Mouse (Mus musculus) hindbrain, embryonic 12.5 days (tissue): ENCODE data around the gene Irf4. TPM values are rescaled to one million over a fixed set of nuclear protein-coding genes. Genes with fewer than 3 reads are reported as not detected.

Experiments used
- ATAC-seq: fragments of 200-750 bp; cut with Nextera tagmentation; 2 replicates; pipeline ENCODE4 v1.8.0; 2017; ENCODE audit warnings: moderate TSS enrichment; ENCODE audit not compliant: low FRiP score
- H3K27ac ChIP-seq: fragments of 300-500 bp; sonication (generic); 2 replicates; pipeline ENCODE4 v1.5.1; 2016; ENCODE audit warnings: mild to moderate bottlenecking
- H3K27me3 ChIP-seq: fragments of 300-500 bp; sonication (generic); 2 replicates; pipeline ENCODE4 v1.6.1; 2016; ENCODE audit warnings: mild to moderate bottlenecking
- H3K36me3 ChIP-seq: fragments of 300-500 bp; sonication (generic); 2 replicates; pipeline ENCODE4 v1.6.1; 2016; ENCODE audit warnings: mild to moderate bottlenecking
- H3K4me1 ChIP-seq: fragments of 300-500 bp; sonication (generic); 2 replicates; pipeline ENCODE4 v1.6.1; 2016
- H3K4me2 ChIP-seq: fragments of 300-500 bp; sonication (generic); replicated peaks from 2 replicates; pipeline ENCODE4 v1.6.1; 2016; ENCODE audit warnings: mild to moderate bottlenecking
- H3K4me3 ChIP-seq: fragments of 300-500 bp; sonication (generic); 2 replicates; pipeline ENCODE4 v1.5.1; 2016; ENCODE audit warnings: mild to moderate bottlenecking
- H3K9ac ChIP-seq: fragments of 300-500 bp; sonication (generic); 2 replicates; pipeline ENCODE4 v1.6.1; 2016; ENCODE audit warnings: mild to moderate bottlenecking, moderate library complexity
- H3K9me3 ChIP-seq: fragments of 300-500 bp; sonication (generic); replicated peaks from 2 replicates; pipeline ENCODE4 v1.6.1; 2016; ENCODE audit warnings: mild to moderate bottlenecking
- WGBS: fragments of 180-500 bp; shearing (Covaris S2); methylation state at CpG from one replicate; pipeline ENCODE4 v1.1.7; 2016; 5-methylcytosine and 5-hydroxymethylcytosine counted together
- polyA plus RNA-seq: library from polyadenylated mRNA; unstranded; fragments of >200 nt; fragmentation: Nextera tagmentation; extraction: Ambion mirVana; gene quantifications from 2 replicates; pipeline ENCODE4 v1.2.1, GENCODE M21; 2016

The Irf4 gene
- polyA plus RNA-seq, 1 experiment from 2014 or later = 0.10 TPM

GRCm38 (mm10) chr13:30742411-30742970 is 6.5 kb upstream of the Irf4 start:
- Histone ChIP-seq H3K27me3 (peaks cover 8% of the 10 kb centered on the region), H3K9me3 (no peaks in the 10 kb centered on the region), H3K4me3 (no peak overlapping the region), H3K4me1 (no peaks in the 10 kb centered on the region), H3K9ac (no peak overlapping the region), H3K27ac (no peak overlapping the region), H3K4me2 (no peak overlapping the region), H3K36me3 (no peaks in the 10 kb centered on the region)
- ATAC-seq = no peak
- 78% methylated on average over 6 of the region's 6 CpGs for WGBS

GRCm38 (mm10) chr13:30745121-30745520 is 3.9 kb upstream of the Irf4 start:
- Histone ChIP-seq H3K27ac (no peak overlapping the region), H3K4me3 (no peak overlapping the region), H3K4me1 (peaks cover 15% of the 10 kb centered on the region), H3K36me3 (no peaks in the 10 kb centered on the region), H3K4me2 (no peak overlapping the region), H3K9ac (no peak overlapping the region), H3K9me3 (no peaks in the 10 kb centered on the region), H3K27me3 (peaks cover 34% of the 10 kb centered on the region)
- 82% methylated on average over 7 of the region's 7 CpGs for WGBS
- ATAC-seq = no peak

- Histone ChIP-seq H3K9me3 (no peaks in the 10 kb centered on the region), H3K36me3 (no peaks in the 10 kb centered on the region), H3K4me3 (no peak overlapping the region), H3K27ac (no peak overlapping the region), H3K4me2 (no peak overlapping the region), H3K4me1 (peaks cover 23% of the 10 kb centered on the region), H3K9ac (no peak overlapping the region), H3K27me3 (peaks cover 53% of the 10 kb centered on the region)
- WGBS = 80% methylated on average over 5 of the region's 5 CpGs
- no peak for ATAC-seq
Measured at GRCm38 (mm10) chr13:30747068-30747467, 2.0 kb upstream of the Irf4 start.

DNA sequence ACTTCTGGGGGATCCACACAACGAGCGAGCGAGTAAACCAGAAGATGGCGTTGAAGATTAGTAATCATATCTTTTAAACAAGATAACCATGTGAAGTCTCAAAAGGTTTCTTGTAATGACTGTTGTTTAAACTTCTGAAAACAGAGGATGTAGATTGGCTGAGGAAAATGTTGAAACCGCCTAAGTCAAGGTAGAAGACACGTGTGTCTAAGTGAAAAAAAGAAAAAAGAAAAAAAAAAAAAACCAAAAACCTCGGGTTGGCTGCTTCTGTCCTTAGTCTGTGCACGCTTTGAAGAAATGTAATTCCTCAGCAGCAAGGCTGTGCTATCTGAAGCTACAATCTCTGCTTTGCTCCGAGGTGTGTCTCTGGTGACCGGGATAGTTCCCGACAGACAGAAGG is 1.5 kb upstream of the Irf4 start:
- ATAC-seq = no peak
- no peak overlapping the region for H3K4me3 ChIP-seq
- WGBS = 74% methylated on average over 11 of the region's 11 CpGs
- no peak overlapping the region for H3K27ac ChIP-seq
- peaks cover 23% of the 10 kb centered on the region for H3K4me1 ChIP-seq
- no peaks in the 10 kb centered on the region for H3K36me3 ChIP-seq
- no peak overlapping the region for H3K4me2 ChIP-seq
- no peak overlapping the region for H3K9ac ChIP-seq
- H3K27me3 ChIP-seq = peaks cover 56% of the 10 kb centered on the region
- H3K9me3 ChIP-seq = no peaks in the 10 kb centered on the region

GRCm38 (mm10) chr13:30748321-30748720 is 705 bp upstream of the Irf4 start:
- H3K4me3 ChIP-seq = no peak overlapping the region
- H3K9ac ChIP-seq = no peak overlapping the region

GRCm38 (mm10) chr13:30749557-30750141 is 623 bp downstream of the Irf4 start:
- H3K27ac ChIP-seq = no peak overlapping the region
- H3K9me3 ChIP-seq = no peaks in the 10 kb centered on the region
- 6% methylated on average over 11 of the region's 11 CpGs for WGBS
- H3K4me3 ChIP-seq = peak overlapping the region; percentile 37
- peaks cover 23% of the 10 kb centered on the region for H3K4me1 ChIP-seq
- no peak overlapping the region for H3K9ac ChIP-seq
- H3K4me2 ChIP-seq = peak overlapping the region; percentile 64
- ATAC-seq = no peak; the same call in 1 of the 2 replicates
- H3K27me3 ChIP-seq = peaks cover 68% of the 10 kb centered on the region
- no peaks in the 10 kb centered on the region for H3K36me3 ChIP-seq

More at GRCm38 (mm10) chr13:30748321-30748720, 705 bp upstream of the Irf4 start:
- H3K27me3 ChIP-seq = peaks cover 65% of the 10 kb centered on the region
- ATAC-seq = no peak
- no peak overlapping the region for H3K4me2 ChIP-seq
- no peaks in the 10 kb centered on the region for H3K36me3 ChIP-seq
- 58% methylated on average over 11 of the region's 11 CpGs for WGBS
- peaks cover 23% of the 10 kb centered on the region for H3K4me1 ChIP-seq
- no peaks in the 10 kb centered on the region for H3K9me3 ChIP-seq
- no peak overlapping the region for H3K27ac ChIP-seq

GRCm38 (mm10) chr13:30750461-30751303 is 1.7 kb downstream of the Irf4 start:
- Histone ChIP-seq H3K36me3 (no peaks in the 10 kb centered on the region), H3K4me3 (peak overlapping the region; percentile 37), H3K9me3 (no peaks in the 10 kb centered on the region), H3K4me1 (peaks cover 23% of the 10 kb centered on the region), H3K27ac (no peak overlapping the region), H3K27me3 (peaks cover 68% of the 10 kb centered on the region), H3K4me2 (peak overlapping the region; percentile 64), H3K9ac (0 out of 2 replicates have a peak overlapping the region, but pooled peaks have one; percentile 2)
- 1% methylated on average over 33 of the region's 33 CpGs for WGBS
- ATAC-seq = no peak

DNA sequence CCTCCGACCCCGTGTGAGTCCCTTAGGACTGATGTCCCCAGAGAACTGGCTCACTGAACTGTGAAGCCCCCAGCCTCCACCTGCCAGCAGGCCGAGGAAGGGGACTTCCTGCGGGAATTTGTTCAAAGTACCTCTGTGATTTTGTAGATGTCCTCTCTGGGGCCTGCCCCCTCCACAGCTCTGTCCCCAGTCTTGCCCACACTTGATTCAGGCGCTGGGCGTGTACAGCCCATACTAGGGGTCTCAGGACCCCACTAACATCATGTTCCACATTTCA is 2.2 kb downstream of the Irf4 start:
- 20% methylated on average over 6 of the region's 6 CpGs for WGBS
- H3K36me3 ChIP-seq = no peaks in the 10 kb centered on the region
- H3K9ac ChIP-seq = no peak overlapping the region
- no peak overlapping the region for H3K4me2 ChIP-seq
- peaks cover 23% of the 10 kb centered on the region for H3K4me1 ChIP-seq
- H3K27me3 ChIP-seq = peaks cover 68% of the 10 kb centered on the region
- H3K27ac ChIP-seq = no peak overlapping the region
- no peaks in the 10 kb centered on the region for H3K9me3 ChIP-seq
- H3K4me3 ChIP-seq = no peak overlapping the region
- ATAC-seq = no peak

DNA sequence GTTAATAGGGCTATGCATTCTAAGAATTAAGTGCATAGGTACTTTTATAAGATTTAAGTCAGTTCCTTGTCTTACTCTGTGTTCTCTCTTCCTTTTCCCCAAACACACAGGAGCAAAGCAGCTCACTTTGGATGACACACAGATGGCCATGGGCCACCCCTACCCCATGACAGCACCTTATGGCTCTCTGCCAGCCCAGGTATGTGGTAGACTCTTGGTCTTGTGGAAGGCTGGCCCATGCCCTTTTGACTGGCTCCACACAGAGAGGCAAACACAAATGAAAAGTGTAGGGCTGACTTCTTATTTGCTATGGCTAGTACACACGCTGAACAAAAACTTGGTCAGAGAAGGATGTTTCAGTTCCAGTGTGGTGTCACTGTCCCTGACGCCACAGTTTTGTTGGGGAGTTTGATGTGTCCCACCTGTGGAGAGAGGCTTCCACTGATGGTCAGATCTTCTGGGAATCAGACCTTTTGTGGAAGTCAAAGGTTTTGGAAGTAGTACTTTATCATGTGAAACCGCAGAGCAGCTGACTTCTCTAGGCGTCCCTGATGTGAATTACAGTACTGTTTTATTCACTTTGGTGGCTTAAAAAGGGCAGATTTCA is 3.7 kb downstream of the Irf4 start:
- Histone ChIP-seq H3K27me3 (peaks cover 58% of the 10 kb centered on the region), H3K9me3 (no peaks in the 10 kb centered on the region), H3K27ac (no peak overlapping the region), H3K4me2 (no peak overlapping the region), H3K4me1 (peaks cover 23% of the 10 kb centered on the region), H3K9ac (no peak overlapping the region), H3K36me3 (no peaks in the 10 kb centered on the region), H3K4me3 (no peak overlapping the region)
- ATAC-seq = no peak
- 83% methylated on average over 4 of the region's 4 CpGs for WGBS

- Histone ChIP-seq H3K36me3 (no peaks in the 10 kb centered on the region), H3K4me2 (no peak overlapping the region), H3K9ac (no peak overlapping the region), H3K4me1 (peaks cover 23% of the 10 kb centered on the region), H3K9me3 (no peaks in the 10 kb centered on the region), H3K4me3 (no peak overlapping the region), H3K27me3 (peaks cover 51% of the 10 kb centered on the region), H3K27ac (no peak overlapping the region)
- no peak for ATAC-seq
- WGBS = 83% methylated on average over 3 of the region's 3 CpGs
Measured at GRCm38 (mm10) chr13:30753441-30753840, 4.4 kb downstream of the Irf4 start.

- H3K4me1 ChIP-seq = peaks cover 18% of the 10 kb centered on the region
- H3K4me2 ChIP-seq = no peak overlapping the region
- ATAC-seq = no peak
- H3K9ac ChIP-seq = no peak overlapping the region
- H3K9me3 ChIP-seq = no peaks in the 10 kb centered on the region
- 88% methylated on average over 4 of the region's 4 CpGs for WGBS
- H3K36me3 ChIP-seq = no peaks in the 10 kb centered on the region
- H3K4me3 ChIP-seq = no peak overlapping the region
- H3K27me3 ChIP-seq = peaks cover 44% of the 10 kb centered on the region
- no peak overlapping the region for H3K27ac ChIP-seq
Measured at GRCm38 (mm10) chr13:30754066-30754465, 5.0 kb downstream of the Irf4 start.

DNA sequence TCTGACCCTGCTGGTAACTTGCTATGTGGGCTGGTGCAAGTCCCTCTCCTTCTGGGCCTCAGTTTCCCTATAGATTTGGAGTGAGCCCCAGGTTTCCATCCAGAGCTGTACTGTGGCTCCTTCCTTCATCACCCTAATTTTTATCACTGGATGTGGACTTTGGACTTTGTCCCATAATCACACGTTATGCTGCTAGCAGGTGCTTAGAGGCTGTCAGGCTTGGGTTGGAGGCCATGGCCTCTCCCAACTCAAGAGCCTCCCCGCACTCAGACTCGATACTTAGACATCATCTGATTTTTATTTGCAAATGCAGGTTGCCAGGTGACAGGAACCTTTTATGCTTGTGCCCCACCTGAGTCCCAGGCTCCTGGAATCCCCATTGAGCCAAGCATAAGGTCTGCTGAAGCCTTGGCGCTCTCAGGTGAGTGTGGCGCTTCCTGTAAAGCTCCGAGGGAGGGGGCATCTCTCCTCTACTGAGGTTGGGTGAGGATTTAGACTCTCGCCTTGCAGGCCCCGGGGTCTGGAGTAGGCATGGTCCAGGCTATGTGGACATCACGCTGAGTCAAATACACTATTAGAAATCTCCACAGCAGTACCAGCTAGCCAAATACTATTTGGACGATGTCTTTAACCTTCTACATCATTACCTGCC is 5.9 kb downstream of the Irf4 start:
- H3K9me3 ChIP-seq = no peaks in the 10 kb centered on the region
- H3K27me3 ChIP-seq = peaks cover 36% of the 10 kb centered on the region
- no peak overlapping the region for H3K4me2 ChIP-seq
- no peak overlapping the region for H3K27ac ChIP-seq
- WGBS = 89% methylated on average over 10 of the region's 10 CpGs
- no peak overlapping the region for H3K9ac ChIP-seq
- ATAC-seq = no peak
- H3K36me3 ChIP-seq = no peaks in the 10 kb centered on the region
- H3K4me1 ChIP-seq = peaks cover 9% of the 10 kb centered on the region
- no peak overlapping the region for H3K4me3 ChIP-seq
